Mouse (Mus musculus) megakaryocyte, embryonic 14.5 days (primary cell): ENCODE results near the gene Cox20. TPM values are rescaled to one million over a fixed set of nuclear protein-coding genes. Genes with fewer than 3 reads are reported as not detected.

Experiments used
- H3K27me3 ChIP-seq: replicated peaks from 2 replicates; pipeline ENCODE3; 2012; ENCODE audit warnings: inconsistent platforms
- H3K36me3 ChIP-seq: replicated peaks from 2 replicates; pipeline ENCODE3; 2012; ENCODE audit warnings: low read length, inconsistent platforms, mixed read lengths
- H3K4me1 ChIP-seq: 2 replicates; pipeline ENCODE4 v1.6.1; 2012; ENCODE audit warnings: inconsistent platforms
- H3K4me3 ChIP-seq: replicated peaks from 2 replicates; pipeline ENCODE3; 2012; ENCODE audit warnings: moderate library complexity, mild to moderate bottlenecking, inconsistent platforms
- H3K9me3 ChIP-seq: 2 replicates; pipeline ENCODE4 v1.6.1; 2012; ENCODE audit warnings: inconsistent platforms
- FLI1 ChIP-seq: IDR thresholded peaks from 2 replicates; pipeline ENCODE4 v1.6.1; 2012; ENCODE audit warnings: low read length, inconsistent platforms, mixed read lengths
- GATA1 ChIP-seq: IDR thresholded peaks from 3 replicates; pipeline ENCODE4 v1.6.1; 2012; ENCODE audit warnings: mixed read lengths, low read length, inconsistent platforms, borderline replicate concordance
- polyA plus RNA-seq: library from polyadenylated mRNA; stranded (reverse); fragments of >175 nt; gene quantifications from 2 replicates; pipeline ENCODE4 v1.2.3, GENCODE M21; 2012; ENCODE audit warnings: low replicate concordance; ENCODE audit not compliant: insufficient read depth

The Cox20 gene
- polyA plus RNA-seq, 1 experiment = 17.2 TPM

GRCm38 (mm10) chr1:178351643-178352042, 32.7 kb downstream of the Cox20 start:
- H3K9me3 ChIP-seq = no peaks in the 10 kb centered on the region
- no peaks in the 10 kb centered on the region for H3K36me3 ChIP-seq
- H3K27me3 ChIP-seq = peaks cover 2% of the 10 kb centered on the region
- peaks cover 20% of the 10 kb centered on the region for H3K4me1 ChIP-seq
- no peak for TF ChIP-seq FLI1
- TF ChIP-seq GATA1 = no peak
- H3K4me3 ChIP-seq = no peak overlapping the region

DNA sequence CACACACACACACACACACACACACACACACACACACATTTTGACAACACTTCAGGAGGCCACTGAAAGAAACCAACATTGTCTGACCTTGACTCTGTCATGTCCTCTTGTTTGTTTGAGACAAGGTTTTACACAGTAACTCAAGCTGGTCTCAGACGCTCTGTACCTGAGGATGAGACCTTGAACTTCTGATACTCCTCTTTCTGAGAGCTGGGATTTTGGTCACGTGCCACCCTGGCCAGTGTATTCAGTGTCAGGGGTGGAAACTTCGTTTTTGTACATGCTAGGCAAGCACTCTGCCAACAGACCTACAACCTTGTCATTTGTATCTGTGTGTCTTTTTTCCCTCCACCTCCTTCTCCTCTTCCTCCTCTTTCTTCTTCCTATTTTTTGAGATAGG, 35.6 kb downstream of the Cox20 start:
- peaks cover 5% of the 10 kb centered on the region for H3K27me3 ChIP-seq
- H3K36me3 ChIP-seq = no peaks in the 10 kb centered on the region
- TF ChIP-seq GATA1 = no peak
- TF ChIP-seq FLI1 = no peak
- no peak overlapping the region for H3K4me3 ChIP-seq
- peaks cover 19% of the 10 kb centered on the region for H3K4me1 ChIP-seq
- H3K9me3 ChIP-seq = no peaks in the 10 kb centered on the region

DNA sequence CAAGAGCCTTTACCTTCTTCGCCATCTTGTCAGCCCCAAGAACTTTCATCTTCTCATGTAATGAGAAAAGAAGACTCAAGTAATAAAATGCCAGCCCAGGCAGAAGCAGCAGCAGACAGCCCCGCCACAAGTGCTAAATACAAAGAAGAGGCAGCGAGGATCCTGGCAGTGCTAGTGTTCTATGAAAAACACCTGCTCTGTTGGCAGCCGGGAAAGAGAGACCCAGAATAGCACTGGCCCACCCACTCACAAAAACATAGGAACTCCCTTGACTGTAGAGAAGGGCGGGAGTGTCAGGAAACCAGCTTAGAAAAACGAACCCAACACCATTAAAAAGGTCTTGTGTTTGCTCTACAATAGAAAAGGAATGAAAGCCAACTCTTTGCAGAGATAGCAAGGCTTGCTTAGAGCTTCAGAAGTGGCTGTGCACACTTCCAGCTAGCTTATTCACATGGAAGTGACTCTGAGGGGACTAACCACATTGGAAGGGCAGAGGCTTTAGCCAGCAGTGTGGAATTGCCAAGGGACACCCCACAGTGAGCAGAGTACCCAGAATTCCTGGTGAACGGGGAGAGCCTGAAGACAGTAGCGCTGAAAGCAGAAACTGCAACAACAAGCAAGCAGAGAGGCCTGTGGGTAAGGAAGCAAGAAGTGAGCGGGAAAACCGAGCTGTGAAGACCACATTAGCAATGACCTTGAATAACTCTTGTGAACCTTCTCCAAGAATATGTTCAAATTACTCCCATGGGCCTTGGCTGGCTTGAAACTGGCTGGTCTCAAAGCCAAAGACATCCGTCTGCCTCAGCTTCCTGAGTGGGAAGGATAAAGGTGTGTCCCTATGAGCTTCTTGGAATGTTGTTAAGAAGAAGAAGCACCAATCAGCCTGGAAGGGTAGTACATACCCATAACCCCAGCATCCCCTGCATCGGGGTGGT, 39.1 kb downstream of the Cox20 start:
- 0 out of 2 replicates have a peak, but pooled peaks cover 2% of the 10 kb centered on the region for H3K9me3 ChIP-seq
- H3K4me3 ChIP-seq = no peak overlapping the region
- no peaks in the 10 kb centered on the region for H3K36me3 ChIP-seq
- H3K27me3 ChIP-seq = peaks cover 5% of the 10 kb centered on the region
- no peak for TF ChIP-seq FLI1
- TF ChIP-seq GATA1 = no peak
- peaks cover 14% of the 10 kb centered on the region for H3K4me1 ChIP-seq

DNA sequence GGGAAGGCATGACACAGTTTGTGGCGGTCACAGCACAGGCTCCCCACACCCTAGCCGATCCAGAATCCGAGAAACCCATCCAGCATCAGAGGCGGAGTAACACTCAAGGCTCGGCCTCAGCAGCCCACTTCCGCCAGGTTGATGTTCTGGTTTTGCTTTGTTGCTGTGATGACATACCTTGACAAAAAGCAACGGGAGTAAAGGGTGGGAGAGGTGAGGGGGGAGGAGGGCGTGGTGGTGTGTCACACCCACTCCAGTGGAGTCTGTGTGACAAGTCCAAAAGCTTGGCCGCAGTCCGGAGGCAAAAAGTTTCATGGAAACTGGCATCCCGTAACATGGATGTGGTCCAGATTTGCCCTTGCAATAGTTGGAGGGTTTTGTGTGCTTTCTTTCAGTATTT, 41.3 kb downstream of the Cox20 start:
- Histone ChIP-seq H3K9me3 (0 out of 2 replicates have a peak, but pooled peaks cover 2% of the 10 kb centered on the region), H3K4me3 (no peak overlapping the region), H3K36me3 (no peaks in the 10 kb centered on the region), H3K4me1 (peaks cover 9% of the 10 kb centered on the region), H3K27me3 (peaks cover 3% of the 10 kb centered on the region)
- TF ChIP-seq GATA1 = no peak
- no peak for TF ChIP-seq FLI1

- Histone ChIP-seq H3K4me1 (peaks cover 9% of the 10 kb centered on the region), H3K4me3 (no peak overlapping the region), H3K27me3 (peaks cover 3% of the 10 kb centered on the region), H3K9me3 (0 out of 2 replicates have a peak, but pooled peaks cover 2% of the 10 kb centered on the region), H3K36me3 (no peaks in the 10 kb centered on the region)
- TF ChIP-seq FLI1 (no peak), GATA1 (no peak)
These were observed 41.8 kb downstream of the Cox20 start for GRCm38 (mm10) chr1:178360702-178361101.

DNA sequence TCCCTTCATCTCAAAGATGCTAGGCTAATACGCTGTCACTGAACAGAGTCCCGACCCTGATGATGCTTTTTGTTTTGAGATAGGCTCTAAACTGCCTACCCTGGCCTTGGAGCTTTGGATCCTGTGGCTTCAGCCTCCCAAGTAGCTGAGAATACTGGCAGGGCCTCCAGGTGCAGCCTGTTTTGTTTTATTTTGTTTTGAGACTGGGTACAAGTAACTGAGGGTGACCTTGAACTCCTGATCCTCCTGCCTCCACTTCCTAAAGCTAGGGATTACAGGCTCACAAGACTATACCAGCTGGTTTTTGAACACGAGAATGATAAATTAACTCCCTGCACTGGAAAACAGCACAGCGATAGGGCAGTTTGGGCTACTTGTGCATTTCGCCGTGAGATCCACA, 46.2 kb downstream of the Cox20 start:
- no peak overlapping the region for H3K4me3 ChIP-seq
- H3K36me3 ChIP-seq = no peaks in the 10 kb centered on the region
- H3K27me3 ChIP-seq = no peaks in the 10 kb centered on the region
- 0 out of 2 replicates have a peak, but pooled peaks cover 2% of the 10 kb centered on the region for H3K9me3 ChIP-seq
- TF ChIP-seq FLI1 = no peak
- TF ChIP-seq GATA1 = no peak
- peaks cover 30% of the 10 kb centered on the region for H3K4me1 ChIP-seq

GRCm38 (mm10) chr1:178368121-178368520, 49.2 kb downstream of the Cox20 start:
- no peak for TF ChIP-seq GATA1
- Histone ChIP-seq H3K4me3 (no peak overlapping the region), H3K4me1 (peaks cover 44% of the 10 kb centered on the region), H3K27me3 (no peaks in the 10 kb centered on the region), H3K36me3 (peaks cover 2% of the 10 kb centered on the region), H3K9me3 (no peaks in the 10 kb centered on the region)

DNA sequence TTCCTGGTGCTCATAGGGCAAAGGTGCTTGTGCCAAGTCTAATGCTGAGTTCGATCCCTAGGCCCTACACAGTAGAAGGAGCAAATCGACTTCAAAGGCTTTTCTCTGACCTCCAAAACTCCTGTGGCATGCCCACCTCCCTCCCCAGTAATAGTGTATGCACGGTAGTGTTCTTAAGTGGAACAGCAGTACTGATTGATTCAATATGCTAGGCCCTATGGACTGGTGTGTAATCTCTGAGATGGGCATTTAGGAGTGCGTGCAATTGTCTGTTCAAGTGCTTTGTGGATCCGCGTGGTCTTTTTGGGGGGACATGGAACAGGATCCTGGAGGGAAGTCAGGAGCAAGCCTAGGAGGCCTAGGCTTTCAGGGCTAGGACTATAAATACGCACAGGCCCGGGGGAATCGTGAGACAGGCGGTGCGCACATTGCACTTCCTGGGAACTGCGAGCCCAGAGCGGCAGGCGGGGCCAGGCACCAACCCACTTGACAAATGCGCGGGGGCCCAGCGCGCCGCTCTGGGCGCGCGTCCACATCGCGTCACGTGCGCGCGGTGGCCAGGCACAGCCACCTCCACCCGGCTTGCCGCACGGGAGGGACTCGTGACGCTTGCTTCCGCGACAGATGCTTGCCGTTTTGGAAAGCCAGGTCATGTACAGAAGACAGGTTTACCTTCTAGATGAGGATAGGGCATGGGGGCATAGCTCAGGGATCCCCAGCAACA, 49.8 kb downstream of the Cox20 start:
- peaks cover 50% of the 10 kb centered on the region for H3K4me1 ChIP-seq
- TF ChIP-seq FLI1 = no peak
- no peak for TF ChIP-seq GATA1
- peak overlapping the region; percentile 94 for H3K4me3 ChIP-seq
- H3K9me3 ChIP-seq = no peaks in the 10 kb centered on the region
- H3K36me3 ChIP-seq = peaks cover 2% of the 10 kb centered on the region
- no peaks in the 10 kb centered on the region for H3K27me3 ChIP-seq

GRCm38 (mm10) chr1:178369272-178369651, 50.3 kb downstream of the Cox20 start:
- Histone ChIP-seq H3K4me3 (peak overlapping the region; percentile 94), H3K9me3 (no peaks in the 10 kb centered on the region), H3K36me3 (peaks cover 2% of the 10 kb centered on the region), H3K27me3 (no peaks in the 10 kb centered on the region), H3K4me1 (peaks cover 50% of the 10 kb centered on the region)
- no peak for TF ChIP-seq FLI1

Other genes with a start within 250 kb of the Cox20 start
- 2.3 and 4.7 TPM in 2 replicates for gene Desi2, start 131.7 kb upstream of the Cox20 start, polyA plus RNA-seq
- gene Hnrnpu, start 18.7 kb downstream of the Cox20 start, polyA plus RNA-seq = 67.1 and 198 TPM in 2 replicates
- gene Efcab2, start 87.0 kb downstream of the Cox20 start, polyA plus RNA-seq = 0.38 TPM in 1 of 2 replicates, not detected in the other
- gene Kif26b, start 210.0 kb downstream of the Cox20 start, polyA plus RNA-seq = not detected in 2 replicates